Mouse (Mus musculus): Measurements from ENCODE around the gene Gm44973. TPM values are rescaled to one million over a fixed set of nuclear protein-coding genes. Genes with fewer than 3 reads are reported as not detected.
"Not testable (repeated sequence)": the region's sequence is repeated elsewhere in the genome, so short reads cannot be mapped to it uniquely, and the experiment has no call there.

Gene Gm44973
- total RNA-seq, 2 experiments from 2014 or later: not detected

DNA sequence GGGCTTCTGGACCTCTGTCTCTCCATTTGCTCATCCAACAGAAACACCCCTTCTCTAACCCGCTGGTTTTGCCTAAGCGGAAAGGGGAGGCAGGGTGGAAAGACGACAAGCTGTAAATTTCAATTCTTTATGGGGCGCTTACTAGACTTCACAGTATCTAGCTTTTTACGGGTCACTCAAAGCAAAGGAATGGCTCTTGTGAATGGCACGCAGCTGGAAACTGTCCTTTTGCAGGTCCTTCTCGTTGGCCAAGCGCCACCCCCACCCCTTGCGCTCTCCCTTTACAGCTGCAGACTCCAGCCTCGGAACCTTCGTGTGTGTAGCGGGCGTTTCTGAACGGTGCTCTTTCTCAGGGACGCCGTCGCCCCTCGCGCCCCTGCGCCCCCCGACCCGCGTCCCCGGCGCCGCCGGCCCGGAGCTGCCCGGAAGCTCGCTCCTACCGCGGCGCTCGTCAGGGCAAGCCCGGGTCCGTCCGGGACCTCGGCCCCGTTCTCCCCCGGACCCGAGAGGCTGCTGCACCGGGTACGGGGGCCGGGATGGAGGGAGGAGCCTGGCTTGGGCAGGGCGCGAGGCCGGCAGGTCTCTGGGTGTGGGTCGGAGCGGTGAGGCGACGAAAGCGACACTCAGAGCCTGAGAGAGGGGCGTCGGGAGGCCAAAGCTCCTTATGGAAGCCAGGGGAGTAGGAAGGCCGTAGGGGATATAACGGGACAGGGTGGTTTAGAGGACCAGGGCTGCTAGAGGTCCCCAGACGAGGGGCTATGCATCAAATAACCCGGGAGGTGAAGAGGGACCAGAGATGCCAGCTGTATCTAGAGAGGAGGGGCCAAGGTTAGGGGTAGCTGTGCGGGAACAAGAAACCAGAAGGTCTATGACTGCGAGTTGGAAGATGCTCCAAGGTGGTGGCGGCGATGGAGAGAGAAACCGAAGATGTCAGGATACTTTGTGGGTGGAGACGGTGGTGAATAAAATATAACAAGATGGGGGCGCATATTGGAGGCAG, 36.2 kb downstream of the Gm44973 start, which contains the start of gene Zfp580:
Gene Zfp580, plus strand, starts transcription at position 346 of the 1,000 bp plus-strand sequence.
- peak; percentile 71 to 78 for DNase-seq (ENCODE audit: low spot score in 2 of 2)

DNA sequence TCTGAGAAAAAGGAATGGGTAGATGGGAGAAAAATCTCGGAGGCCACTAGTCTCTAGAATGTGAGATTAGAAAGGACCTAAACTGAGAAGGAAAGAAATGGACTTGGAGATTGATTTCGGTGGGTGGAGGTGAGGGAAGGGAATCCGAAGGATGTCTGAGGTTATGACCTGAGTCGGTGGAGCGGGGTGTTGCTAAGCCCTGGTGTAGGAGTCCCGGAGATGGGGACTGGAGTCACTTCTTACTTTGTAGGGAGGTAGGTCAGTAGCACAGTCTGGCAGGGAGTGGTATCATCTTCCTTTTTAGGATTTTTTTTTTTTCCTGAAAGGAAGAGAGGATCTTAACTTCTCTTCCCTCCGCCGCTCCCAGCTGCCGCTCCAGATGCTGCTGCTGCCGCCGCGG, 37.1 kb downstream of the Gm44973 start:
- DNase-seq (ENCODE audit: low spot score in 2 of 2): no peak

DNA sequence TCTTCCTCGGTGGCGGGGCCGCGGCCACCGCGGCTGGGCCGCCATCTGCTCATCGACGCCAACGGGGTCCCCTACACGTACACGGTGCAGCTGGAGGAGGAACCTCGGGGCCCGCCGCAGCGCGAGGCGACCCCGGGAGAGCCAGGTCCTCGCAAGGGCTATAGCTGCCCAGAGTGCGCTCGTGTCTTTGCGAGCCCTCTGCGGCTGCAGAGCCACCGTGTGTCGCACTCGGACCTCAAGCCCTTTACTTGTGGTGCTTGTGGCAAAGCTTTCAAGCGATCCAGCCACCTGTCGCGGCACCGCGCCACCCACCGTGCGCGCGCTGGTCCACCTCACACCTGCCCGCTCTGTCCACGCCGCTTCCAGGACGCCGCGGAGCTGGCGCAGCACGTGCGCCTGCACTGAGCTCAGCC, 37.6 kb downstream of the Gm44973 start:
- no peak for DNase-seq (ENCODE audit: low spot score in 2 of 2)

- no peak for DNase-seq (ENCODE audit: low spot score in 2 of 2)
Observed at GRCm38 (mm10) chr7:5053456-5054179, 38.3 kb downstream of the Gm44973 start.

GRCm38 (mm10) chr7:5056651-5057263, 41.5 kb downstream of the Gm44973 start:
- no peak for DNase-seq (ENCODE audit: low spot score in 2 of 2)

DNA sequence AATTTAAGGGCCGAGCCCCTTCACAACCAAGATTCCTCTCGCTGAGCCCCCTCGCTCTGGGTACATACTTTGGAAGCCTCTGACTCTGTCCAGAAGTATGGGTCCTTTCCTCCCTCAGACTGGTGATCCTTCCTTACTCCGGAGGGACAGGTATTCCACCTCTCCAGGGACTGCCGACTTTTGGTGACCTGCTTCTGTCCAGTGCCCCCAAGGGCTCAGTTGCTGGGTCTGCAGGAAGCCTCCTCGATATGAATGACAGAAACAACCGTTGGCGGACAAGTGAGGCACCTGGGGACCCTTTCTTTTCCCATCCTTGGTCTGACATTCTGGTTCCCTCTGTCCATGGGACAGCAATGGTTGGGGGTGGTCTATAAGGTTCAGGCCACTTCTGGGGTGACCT, 42.1 kb downstream of the Gm44973 start:
- DNase-seq (ENCODE audit: low spot score in 2 of 2): no peak

- DNase-seq (ENCODE audit: low spot score in 2 of 2): no peak
Observed at GRCm38 (mm10) chr7:5057804-5058203, 42.5 kb downstream of the Gm44973 start.

- no peak for DNase-seq (ENCODE audit: low spot score in 2 of 2)
Observed at GRCm38 (mm10) chr7:5058631-5059030, 43.3 kb downstream of the Gm44973 start.

GRCm38 (mm10) chr7:5059421-5059820, 44.1 kb downstream of the Gm44973 start:
- DNase-seq (ENCODE audit: low spot score in 2 of 2): no peak

- peak; percentile 71 for DNase-seq (ENCODE audit: low spot score in 2 of 2)
Observed at GRCm38 (mm10) chr7:5060239-5060731, 45.0 kb downstream of the Gm44973 start.

GRCm38 (mm10) chr7:5060944-5061773, 45.9 kb downstream of the Gm44973 start:
- DNase-seq (ENCODE audit: low spot score in 2 of 2): peak; percentile 93 to 95

GRCm38 (mm10) chr7:5061774-5062359, 46.6 kb downstream of the Gm44973 start, which contains the start of gene U2af2:
TSS of gene U2af2 (plus strand) at chr7:5062143.
- DNase-seq (ENCODE audit: low spot score in 2 of 2): peak; percentile 92 to 95

GRCm38 (mm10) chr7:5062360-5063001, 47.2 kb downstream of the Gm44973 start:
- peak in 1 of 2 experiments; percentile 50 for DNase-seq (ENCODE audit: low spot score in 2 of 2)

GRCm38 (mm10) chr7:5064886-5065285, 49.6 kb downstream of the Gm44973 start:
- no peak for DNase-seq (ENCODE audit: low spot score in 2 of 2)

GRCm38 (mm10) chr7:5073586-5073985, 58.3 kb downstream of the Gm44973 start:
- DNase-seq (ENCODE audit: low spot score in 2 of 2): no peak

DNA sequence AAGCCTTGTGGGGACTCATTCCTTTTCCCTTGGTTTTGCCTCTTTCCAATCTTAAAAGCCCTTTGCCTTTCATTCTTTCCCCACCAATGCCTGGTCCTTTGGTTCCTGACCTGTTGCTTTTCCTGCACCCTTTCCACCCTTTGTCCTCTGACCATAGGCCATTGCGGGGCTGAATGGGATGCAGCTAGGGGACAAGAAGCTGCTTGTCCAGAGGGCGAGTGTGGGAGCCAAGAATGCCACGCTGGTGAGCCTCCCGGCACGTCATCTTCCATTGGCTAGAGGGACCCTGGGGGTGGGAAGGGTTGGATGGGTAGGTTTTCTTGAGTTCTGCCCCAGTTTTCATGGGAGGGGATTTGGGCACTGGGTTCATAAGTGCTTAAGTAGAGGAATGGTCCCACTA, 59.7 kb downstream of the Gm44973 start:
- DNase-seq (ENCODE audit: low spot score in 2 of 2): no peak

DNA sequence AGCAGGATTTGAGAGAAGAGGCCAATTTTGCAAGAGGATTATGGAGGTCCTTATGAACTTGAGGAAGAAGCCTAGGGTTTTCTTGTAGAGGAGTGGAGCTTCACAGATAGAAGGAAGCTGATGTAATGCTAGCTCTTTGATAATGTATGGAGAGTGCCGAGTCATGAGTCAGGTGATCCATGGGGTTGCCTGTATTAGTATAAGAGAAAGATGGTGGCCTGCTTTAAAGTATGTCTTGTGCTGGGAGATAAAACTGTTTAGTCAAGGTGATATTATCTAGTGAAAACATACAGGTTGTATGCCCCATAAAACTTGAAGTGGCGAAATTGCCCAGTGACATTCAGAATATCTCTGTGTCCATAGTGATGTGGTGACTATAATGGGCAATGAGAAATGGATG, 61.6 kb downstream of the Gm44973 start:
- no peak for DNase-seq (ENCODE audit: low spot score in 2 of 2)

GRCm38 (mm10) chr7:5079365-5080009, 64.2 kb downstream of the Gm44973 start:
- DNase-seq (ENCODE audit: low spot score in 2 of 2): not testable (repeated sequence)
